Mouse (Mus musculus): ENCODE results near the gene Phactr2.

The Phactr2 gene

GRCm38 (mm10) chr10:13168461-13168860 is 305.8 kb downstream of the Phactr2 start:
- DNase-seq (ENCODE audit: low spot score in 2 of 2) = no peak

GRCm38 (mm10) chr10:13162031-13162430 is 312.2 kb downstream of the Phactr2 start:
- no peak for DNase-seq (ENCODE audit: low spot score in 2 of 2)

GRCm38 (mm10) chr10:13160913-13161312 is 313.3 kb downstream of the Phactr2 start:
- DNase-seq (ENCODE audit: low spot score in 2 of 2) = no peak
